Mouse (Mus musculus): ENCODE measurements around the gene Dusp21. TPM values are rescaled to one million over a fixed set of nuclear protein-coding genes. Genes with fewer than 3 reads are reported as not detected.

Gene Dusp21
- polyA plus RNA-seq (2012; rRNA removed), result not detected in 2 replicates

DNA sequence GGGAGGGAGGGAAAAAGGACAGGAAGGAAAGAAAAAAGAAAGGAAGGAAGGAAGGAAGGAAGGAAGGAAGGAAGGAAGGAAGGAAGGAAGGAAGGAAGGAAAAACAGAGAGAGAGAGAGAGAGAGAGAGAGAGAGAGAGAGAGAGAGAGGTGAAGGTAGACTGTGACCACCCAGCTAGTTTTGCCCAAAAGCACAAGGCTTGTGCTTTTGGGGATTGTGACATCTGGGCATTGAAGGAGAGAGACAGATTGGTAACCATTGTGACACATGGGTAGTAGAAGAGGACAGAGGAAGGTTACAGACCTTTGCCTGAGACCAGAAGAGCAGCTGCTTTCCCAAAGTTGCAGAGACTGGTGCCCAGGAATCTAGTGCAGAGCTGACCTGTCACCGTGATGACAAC, at the start of gene Dusp21:
TSS of gene Dusp21 (plus strand) at position 301 of the 400 bp plus-strand sequence.
- DNase-seq (ENCODE audit: low spot score), result no peak

DNA sequence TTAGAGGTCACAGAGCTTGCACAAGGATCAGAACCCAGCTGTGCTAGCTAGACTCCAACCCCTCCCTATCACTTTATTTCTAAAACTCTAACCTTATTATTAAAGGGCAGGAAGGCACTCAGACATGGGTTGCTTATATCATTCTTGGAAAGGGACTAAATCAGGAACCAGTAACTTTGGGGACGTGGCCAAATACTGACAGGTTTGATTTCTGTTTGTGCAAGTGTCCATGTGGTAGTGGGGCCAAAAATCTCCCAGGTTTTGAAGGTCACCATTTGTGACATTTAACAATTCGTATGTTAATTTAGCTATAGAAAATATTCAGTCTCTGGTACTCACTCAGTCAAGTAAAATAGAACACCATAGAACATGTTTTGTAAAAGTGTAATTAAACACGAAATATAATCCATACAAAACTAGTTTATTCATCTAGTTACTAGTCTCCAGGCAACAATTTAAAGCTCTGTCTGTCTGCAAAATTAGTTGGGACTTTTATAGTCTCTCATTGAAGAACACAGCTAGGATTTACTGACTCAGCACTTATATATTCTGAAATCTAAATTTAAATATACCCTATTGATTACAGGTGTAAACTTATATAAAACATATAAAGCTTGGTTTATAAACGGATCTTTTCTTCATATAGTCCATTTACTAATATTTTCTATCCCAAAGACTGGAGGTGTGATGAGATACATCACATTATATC, 15.2 kb downstream of the Dusp21 start:
- no peak for DNase-seq (ENCODE audit: low spot score)

DNA sequence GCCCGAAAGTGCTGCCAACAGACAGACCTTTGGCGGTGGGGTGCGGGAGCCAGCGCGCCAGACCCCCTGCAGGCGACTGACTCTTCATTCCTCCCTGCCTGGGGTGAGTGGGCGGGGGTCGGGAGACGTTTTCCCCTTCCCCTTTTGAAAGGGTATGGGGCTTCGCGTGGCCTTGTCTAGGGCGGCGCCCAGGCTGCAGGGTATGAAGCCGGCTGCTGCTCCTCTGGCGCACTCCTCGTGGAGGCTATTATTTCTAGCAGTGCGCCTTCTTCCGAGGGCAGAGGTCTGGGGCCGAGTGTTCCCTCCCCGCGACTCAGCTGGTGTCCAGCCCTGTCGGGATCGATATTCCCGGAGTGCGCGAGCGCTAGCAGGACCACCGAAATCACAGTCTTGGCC, 16.1 kb downstream of the Dusp21 start:
- no peak for DNase-seq (ENCODE audit: low spot score)

DNA sequence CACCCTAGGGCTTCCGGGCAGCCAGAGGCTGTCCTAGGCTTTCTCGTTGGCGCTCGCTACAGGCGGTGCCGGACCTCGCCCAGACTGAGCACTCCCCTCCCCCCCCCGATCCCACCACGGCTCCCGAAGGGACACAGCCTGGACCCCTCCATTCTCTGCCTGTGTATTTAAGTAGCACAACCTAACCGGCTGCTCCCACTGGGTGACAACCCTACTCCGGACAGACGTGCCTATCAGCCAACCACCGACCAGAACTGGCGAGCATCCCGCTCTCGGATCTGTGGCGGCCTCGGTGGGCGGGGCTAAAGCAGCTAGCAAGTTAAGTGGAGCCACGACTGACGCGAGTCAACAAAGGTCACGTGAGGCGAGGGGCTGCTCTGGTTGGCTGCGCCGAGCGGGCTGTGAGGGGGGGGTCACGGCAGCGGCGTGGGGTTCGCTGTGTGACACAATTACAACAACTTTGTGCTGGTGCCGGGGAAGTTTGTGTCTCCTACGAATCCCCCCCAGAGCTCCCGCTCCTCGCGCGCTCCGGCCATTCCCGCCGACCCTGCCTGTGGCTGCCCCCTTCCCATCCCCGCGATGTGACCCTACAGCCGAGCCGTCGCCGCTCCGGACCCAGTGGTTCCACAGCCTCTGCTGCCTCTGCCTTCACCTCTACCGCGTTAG, 16.7 kb downstream of the Dusp21 start, which contains the start of gene Kdm6a:
TSS of gene Kdm6a (plus strand) at position 384 of the 666 bp plus-strand sequence.
- DNase-seq (ENCODE audit: low spot score), result peak; percentile 99

DNA sequence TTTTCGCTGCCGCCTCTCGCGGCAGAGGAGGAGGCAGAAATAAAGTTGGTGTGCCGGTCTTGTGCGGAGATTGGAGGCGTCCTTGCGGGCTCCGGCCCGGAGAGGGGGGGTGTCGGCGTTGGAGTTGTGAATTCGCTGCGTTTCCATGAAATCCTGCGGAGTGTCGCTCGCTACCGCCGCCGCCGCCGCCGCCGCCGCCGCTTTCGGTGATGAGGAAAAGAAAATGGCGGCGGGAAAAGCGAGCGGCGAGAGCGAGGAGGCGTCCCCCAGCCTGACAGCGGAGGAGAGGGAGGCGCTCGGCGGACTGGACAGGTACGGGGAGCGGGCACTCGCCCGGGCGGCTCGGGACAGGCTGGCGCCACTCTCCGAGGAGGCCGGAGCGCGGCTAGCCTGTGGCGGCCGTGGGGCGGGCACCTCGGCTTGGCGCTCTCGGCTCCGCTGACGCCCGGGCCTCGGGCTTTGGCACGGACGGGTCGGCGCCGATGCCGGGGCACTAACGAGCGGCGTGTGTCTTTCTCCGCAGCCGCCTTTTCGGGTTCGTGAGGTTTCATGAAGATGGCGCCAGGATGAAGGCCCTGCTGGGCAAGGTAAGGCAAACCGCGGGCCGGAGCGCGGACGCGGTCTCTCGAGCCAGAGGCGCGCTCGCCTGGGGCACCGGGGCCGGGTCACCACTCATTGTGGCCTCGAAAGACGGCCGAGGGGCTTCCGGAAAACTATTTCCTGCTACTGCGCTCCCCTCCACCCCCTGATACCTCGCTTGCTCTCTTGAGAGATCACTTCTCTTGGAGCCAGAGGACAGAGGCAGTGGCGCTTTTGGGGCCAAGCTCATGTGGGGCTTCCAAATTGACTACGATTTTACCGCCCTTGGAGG, 17.4 kb downstream of the Dusp21 start:
- peak; percentile 73 for DNase-seq (ENCODE audit: low spot score)

DNA sequence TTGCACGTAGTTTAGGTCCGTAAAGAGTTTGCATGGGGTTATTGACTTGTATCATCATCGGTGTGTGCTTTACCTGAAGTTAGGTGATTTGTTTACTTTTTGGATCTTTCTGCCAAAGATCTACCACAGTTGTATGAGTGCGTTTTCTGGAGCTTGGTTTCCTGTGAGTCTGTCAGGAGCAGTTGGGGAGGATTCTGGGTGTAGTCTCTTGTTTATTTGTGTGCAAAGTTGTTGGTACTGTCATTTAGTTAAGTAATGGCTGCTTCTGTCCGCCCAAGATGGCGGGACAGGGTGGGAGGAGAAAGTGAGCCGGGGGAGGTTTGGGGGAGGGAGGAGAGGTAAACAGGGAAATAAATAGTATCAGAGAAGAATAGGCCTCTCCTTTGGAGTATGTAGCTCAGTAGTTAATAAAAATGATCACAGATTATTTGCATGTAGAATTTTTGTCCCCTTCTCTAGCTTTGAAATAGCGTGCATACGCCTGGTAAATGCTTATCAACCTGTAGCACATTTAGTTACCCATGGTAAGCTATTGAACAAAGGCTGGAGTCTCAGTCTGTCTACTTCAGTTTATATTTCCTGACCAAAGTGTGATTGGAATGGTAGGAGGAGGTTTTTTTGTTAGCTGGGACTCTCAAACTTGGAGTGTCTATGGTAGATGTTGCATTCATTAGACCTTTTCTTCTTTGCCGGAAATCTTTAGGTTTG, 18.4 kb downstream of the Dusp21 start:
- DNase-seq (ENCODE audit: low spot score), result no peak

DNA sequence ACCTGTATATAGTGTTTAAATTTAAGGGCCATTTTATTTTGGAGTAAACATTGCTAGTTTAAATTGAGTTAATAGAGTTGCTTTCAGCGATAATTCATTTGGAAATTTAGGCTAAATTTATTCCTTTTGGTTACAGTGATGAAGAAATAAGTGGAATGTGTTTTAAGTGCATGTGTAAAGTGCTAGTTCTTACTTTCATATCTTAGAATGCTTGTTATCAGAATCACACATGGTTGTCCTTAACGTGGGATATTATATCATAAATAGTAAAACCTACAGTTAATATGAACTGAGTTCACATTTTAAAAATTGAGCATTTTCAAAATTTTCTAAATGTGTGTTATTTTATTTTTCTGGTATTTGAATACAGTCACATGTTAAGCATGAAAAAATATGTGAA, 19.5 kb downstream of the Dusp21 start:
- DNase-seq (ENCODE audit: low spot score), result no peak

DNA sequence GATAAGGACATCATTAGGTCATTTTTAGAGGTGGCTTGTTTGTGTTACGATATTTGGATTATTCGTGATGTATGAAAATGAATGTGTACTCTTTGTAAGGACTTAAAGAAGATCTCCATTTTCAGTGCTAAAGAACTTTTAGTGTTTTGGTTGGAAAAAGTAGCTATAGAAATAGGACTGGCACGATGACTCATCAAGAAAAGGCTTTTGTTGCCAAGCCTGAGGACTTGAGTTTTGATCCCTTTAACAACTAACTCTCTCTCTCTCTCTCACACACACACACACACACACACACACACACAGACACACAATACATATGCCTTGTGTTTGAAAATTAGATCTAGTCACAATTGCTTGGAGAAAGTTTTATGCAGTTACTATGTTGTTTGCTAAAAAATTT, 21.3 kb downstream of the Dusp21 start:
- DNase-seq (ENCODE audit: low spot score), result no peak

DNA sequence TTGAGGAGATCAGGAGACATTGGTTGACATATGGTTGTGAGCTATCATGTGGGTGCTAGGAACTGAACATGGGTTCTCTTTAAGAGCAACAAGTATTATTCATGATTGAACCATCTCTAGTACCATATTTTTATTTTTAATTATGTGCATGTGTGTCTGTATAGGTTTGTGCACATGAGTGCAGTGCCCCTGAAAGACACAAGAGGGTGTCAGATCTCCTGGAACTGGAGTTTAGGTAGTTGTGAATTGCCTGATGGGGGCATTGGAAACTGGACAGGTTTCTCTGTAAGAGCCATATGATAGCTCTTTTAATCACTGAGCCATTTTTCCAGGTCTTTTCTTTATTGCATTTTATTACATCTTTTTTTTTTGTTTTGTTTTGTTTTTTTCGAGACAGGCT, 23.3 kb downstream of the Dusp21 start:
- DNase-seq (ENCODE audit: low spot score), result no peak

DNA sequence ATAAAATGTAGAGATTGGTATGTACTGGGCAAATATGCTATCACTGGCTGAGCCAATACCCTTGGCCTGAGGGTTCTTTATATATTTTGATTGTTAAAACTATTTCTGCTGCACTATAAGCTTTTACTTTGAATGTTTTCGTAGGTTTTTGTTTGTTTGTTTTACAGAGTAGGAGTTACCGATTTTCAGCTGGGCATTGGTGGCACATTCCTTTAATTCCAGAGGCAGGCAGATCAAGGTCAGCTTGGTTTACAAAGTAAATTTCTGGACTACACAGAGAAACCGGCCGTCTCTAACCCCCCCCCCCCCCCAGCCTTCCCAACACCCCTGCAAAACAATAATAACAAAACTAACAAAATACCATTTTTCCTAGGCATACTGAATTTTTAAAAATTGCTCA, 29.2 kb downstream of the Dusp21 start:
- DNase-seq (ENCODE audit: low spot score), result no peak

DNA sequence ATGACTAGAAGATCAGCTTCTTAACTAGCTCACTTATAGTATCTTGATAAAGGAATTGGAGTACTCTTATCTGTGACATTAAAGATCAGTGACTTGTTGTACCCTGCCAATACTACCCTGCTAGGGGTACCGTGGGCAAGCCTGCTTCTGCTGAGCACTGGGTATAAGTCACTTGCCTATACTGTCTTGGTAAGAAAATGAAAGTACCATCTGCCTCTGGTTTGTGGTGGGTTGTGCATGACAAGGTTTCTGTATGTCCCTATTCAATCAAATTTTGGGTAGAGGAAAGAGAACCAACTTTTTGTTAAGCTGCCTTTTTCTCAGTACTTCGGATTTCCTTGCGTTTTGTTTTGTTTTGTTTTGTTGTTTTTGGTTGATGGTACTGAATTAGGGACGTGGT, 32.1 kb downstream of the Dusp21 start:
- no peak for DNase-seq (ENCODE audit: low spot score)

DNA sequence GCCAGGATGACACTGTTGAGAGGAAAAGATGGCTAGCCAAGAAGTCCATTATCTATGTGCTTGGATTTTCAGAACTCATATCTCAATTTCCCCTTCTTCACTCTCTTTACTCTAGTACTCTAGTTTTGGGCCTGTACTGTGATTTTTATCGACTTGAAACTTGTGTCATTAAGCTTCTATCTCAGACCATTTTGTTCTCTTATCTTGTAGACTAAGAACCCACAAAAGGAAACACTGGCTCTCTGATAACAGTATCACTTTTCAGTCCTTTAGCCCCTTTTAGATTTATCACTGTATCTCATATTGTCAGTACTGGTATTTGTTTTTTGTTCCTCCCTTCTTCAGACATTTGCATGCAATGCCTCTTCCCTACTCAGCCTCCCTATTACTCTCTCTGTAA, 33.8 kb downstream of the Dusp21 start:
- DNase-seq (ENCODE audit: low spot score), result no peak

DNA sequence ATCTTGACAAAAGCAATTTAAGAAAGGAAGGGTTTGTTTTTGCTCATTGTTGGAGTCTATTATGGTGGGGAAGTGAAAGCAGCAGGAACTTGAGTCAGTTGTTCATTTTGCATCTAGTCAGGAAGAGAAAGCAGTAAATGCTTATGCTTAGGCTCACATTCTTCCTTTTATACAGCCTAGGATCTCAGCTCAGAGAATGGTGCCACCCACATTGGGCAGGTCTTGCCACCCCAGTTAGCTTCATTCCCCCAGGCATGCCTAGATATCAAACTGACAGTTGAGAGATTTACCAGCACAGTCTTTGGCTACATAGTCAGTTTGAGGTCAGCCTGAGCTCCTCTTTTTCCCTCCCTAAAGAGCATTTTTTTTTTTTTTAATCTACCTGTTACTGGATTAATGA, 41.5 kb downstream of the Dusp21 start:
- DNase-seq (ENCODE audit: low spot score), result no peak

DNA sequence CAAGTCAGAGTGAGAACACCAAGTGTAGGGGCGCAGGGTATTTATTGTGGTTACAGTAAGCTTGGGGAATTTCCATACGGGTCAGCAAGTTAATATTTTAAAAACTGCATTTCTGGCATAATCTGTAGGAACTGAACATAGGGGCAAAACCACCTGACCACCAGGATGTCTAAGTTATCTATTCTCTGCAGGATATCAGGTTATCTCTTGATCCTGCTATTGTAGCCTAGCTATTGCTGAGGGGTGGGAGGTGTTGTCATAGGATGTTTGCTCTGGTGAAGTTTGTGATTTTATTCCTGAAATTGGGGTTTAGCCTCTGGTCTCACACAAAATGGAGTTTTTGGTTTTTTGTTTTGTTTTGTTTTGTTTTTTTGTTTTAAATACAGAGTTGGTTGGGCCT, 42.6 kb downstream of the Dusp21 start:
- DNase-seq (ENCODE audit: low spot score), result no peak

Other genes starting within 250 kb of the Dusp21 start
- gene Kdm6a, start 16.7 kb downstream of the Dusp21 start, polyA plus RNA-seq (2012; rRNA removed), result 19.8 and 23.6 TPM in 2 replicates